Mouse (Mus musculus): ENCODE data around the gene Rpl35a.

- TF ChIP-seq CTCF (IDR thresholded peaks at IDR 0.05; ENCODE audit: insufficient read depth, low read depth, low read length): no peak
- TF ChIP-seq POLR2A (IDR thresholded peaks at IDR 0.05; ENCODE audit: insufficient read depth, low read depth, low read length): no peak
These were observed 38.4 kb upstream of the Rpl35a start for GRCm38 (mm10) chr16:33017677-33018349.
